ENCODE assay signal across 16 mouse cellular contexts in the genomic region with DNA sequence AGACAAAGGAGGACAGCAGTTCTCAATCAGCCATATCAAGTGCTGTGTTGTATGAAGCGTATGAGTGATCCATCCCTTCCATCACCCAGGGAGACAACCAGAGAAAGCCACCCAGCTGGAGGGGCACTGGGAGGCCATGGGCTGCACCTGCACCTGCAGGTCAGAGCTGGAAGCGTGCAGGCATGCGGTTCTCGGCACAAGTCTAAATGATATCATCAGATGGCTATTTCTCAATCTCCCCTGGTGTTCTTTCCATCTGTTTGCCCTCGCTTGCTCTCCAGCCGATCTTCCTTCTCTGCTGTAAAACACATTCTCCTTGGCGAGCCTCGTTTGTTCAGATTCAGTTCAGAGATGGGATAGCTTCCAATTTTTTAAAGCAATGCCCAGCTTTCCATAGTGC.
DNase-seq lines count a peak whose midpoint lies in the region; ATAC-seq and TF ChIP-seq lines count a peak whose summit lies in the region.
"Had no signal": no experiment of that assay in that cellular context is flagged by ENCODE, and none has a peak within 500 bp of the region (broad histone marks: within the 10 kb centered on the region; RNA-seq: fewer than 3 reads in every experiment).

No protein-coding gene starts in this region.

- no peak for ATAC-seq in stomach, embryonic 15.5 days (ENCODE audit: insufficient read depth, low FRiP score, low read depth)
- no peak for ATAC-seq in stomach, postnatal 0 days (ENCODE audit: low FRiP score, low TSS enrichment)
- ATAC-seq in liver, postnatal 0 days, result peak; percentile 87
- ATAC-seq: forebrain, postnatal 0 days; inflammation-experienced regulatory T-cells, adult 6 months; midbrain, embryonic 16.5 days had no signal

- H3K4me1 ChIP-seq in stomach, embryonic 15.5 days, result 0 out of 2 replicates have a peak, but pooled peaks cover 9% of the 10 kb centered on the region
- 0 out of 2 replicates have a peak, but pooled peaks cover 3% of the 10 kb centered on the region for H3K4me1 ChIP-seq in stomach, postnatal 0 days (replicated peaks; ENCODE audit: control insufficient read depth, insufficient read depth)
- no peaks in the 10 kb centered on the region for H3K4me1 ChIP-seq in liver, postnatal 0 days (ENCODE audit: insufficient read depth)

- H3K36me3 ChIP-seq in stomach, embryonic 15.5 days, result no peaks in the 10 kb centered on the region
- H3K36me3 ChIP-seq in stomach, postnatal 0 days (ENCODE audit: control insufficient read depth, insufficient read depth, low read length), result no peaks in the 10 kb centered on the region
- no peaks in the 10 kb centered on the region for H3K36me3 ChIP-seq in liver, postnatal 0 days (replicated peaks; ENCODE audit: insufficient read depth, low read length)
- H3K36me3 ChIP-seq: heart, embryonic 13.5 days had no signal

- intact Hi-C loops in left cerebral cortex, postnatal 4 days (cut with DNase I), result no loop called here
- intact Hi-C loops in left cerebral cortex, postnatal 25 days (cut with DNase I), result no loop called here
- intact Hi-C loops in left cerebral cortex, adult 2 months (cut with DNase I), result no loop called here

- peak; percentile 37 for DNase-seq in left cerebral cortex, postnatal 4 days
- DNase-seq in left cerebral cortex, postnatal 25 days (ENCODE audit: low spot score in 2 of 2), result no peak
- no peak for DNase-seq in stomach, postnatal 0 days (ENCODE audit: low spot score)
- peak; percentile 94 for DNase-seq in cerebellum, adult 9-11 months
- peak; percentile 28 for DNase-seq in liver, postnatal 0 days
- no peak for DNase-seq in left cerebral cortex, adult 2 months (ENCODE audit: extremely low spot score in 1 of 2, low spot score in 2 of 2)
- DNase-seq in spleen, postnatal 14 days (ENCODE audit: low spot score in 2 of 2), result no peak
- DNase-seq: adrenal gland, adult 8-10 months; embryo, embryonic 11 days; forebrain, postnatal 0 days; right cerebral cortex, postnatal 14 days; thymus, adult 18-20 months had no signal

- TF ChIP-seq CTCF in stomach, postnatal 0 days (IDR thresholded peaks at IDR 0.05; ENCODE audit: low read depth), result no peak
- peak; percentile 29 for TF ChIP-seq CTCF in liver, postnatal 0 days (IDR thresholded peaks at IDR 0.05; ENCODE audit: low read depth)
- TF ChIP-seq CTCF in left cerebral cortex, adult 2 months (IDR thresholded peaks at IDR 0.05), result no peak

- H3K4me2 ChIP-seq in stomach, embryonic 15.5 days, result no peak overlapping the region
- H3K4me2 ChIP-seq in stomach, postnatal 0 days (replicated peaks; ENCODE audit: low read depth), result no peak overlapping the region
- H3K4me2 ChIP-seq in liver, postnatal 0 days (ENCODE audit: low read depth, low read length), result no peak overlapping the region; the same call in 1 of the 2 replicates
- H3K4me2 ChIP-seq: heart, embryonic 13.5 days had no signal

- H3K4me3 ChIP-seq in stomach, embryonic 15.5 days (replicated peaks), result no peak overlapping the region
- H3K4me3 ChIP-seq in stomach, postnatal 0 days (ENCODE audit: low read depth, low read length), result no peak overlapping the region
- H3K4me3 ChIP-seq in liver, postnatal 0 days (ENCODE audit: low read depth, low read length), result no peak overlapping the region
- H3K4me3 ChIP-seq in left cerebral cortex, adult 2 months, result no peak overlapping the region
- H3K4me3 ChIP-seq: heart, embryonic 13.5 days had no signal

- no peaks in the 10 kb centered on the region for H3K27me3 ChIP-seq in stomach, embryonic 15.5 days (replicated peaks)
- no peaks in the 10 kb centered on the region for H3K27me3 ChIP-seq in stomach, postnatal 0 days (ENCODE audit: control insufficient read depth, insufficient read depth, low read length)
- H3K27me3 ChIP-seq in liver, postnatal 0 days (ENCODE audit: insufficient read depth, low read length), result no peaks in the 10 kb centered on the region
- H3K27me3 ChIP-seq: heart, embryonic 13.5 days had no signal

- 0 out of 2 replicates have a peak overlapping the region, but pooled peaks have one; percentile 4 for H3K27ac ChIP-seq in stomach, embryonic 15.5 days
- H3K27ac ChIP-seq in stomach, postnatal 0 days (replicated peaks), result no peak overlapping the region
- H3K27ac ChIP-seq in liver, postnatal 0 days (ENCODE audit: low read depth), result peak overlapping the region; percentile 80
- H3K27ac ChIP-seq in left cerebral cortex, adult 2 months, result no peak overlapping the region
- H3K27ac ChIP-seq: heart, embryonic 13.5 days had no signal

- H3K9me3 ChIP-seq in stomach, embryonic 15.5 days, result no peaks in the 10 kb centered on the region
- H3K9me3 ChIP-seq in stomach, postnatal 0 days (ENCODE audit: control insufficient read depth, low read length), result no peaks in the 10 kb centered on the region
- H3K9me3 ChIP-seq in liver, postnatal 0 days (ENCODE audit: low read length), result no peaks in the 10 kb centered on the region
- H3K9me3 ChIP-seq: heart, embryonic 13.5 days had no signal

- no peak overlapping the region for H3K9ac ChIP-seq in stomach, embryonic 15.5 days
- H3K9ac ChIP-seq in stomach, postnatal 0 days (ENCODE audit: low read length), result no peak overlapping the region
- H3K9ac ChIP-seq in liver, postnatal 0 days (replicated peaks), result no peak overlapping the region
- H3K9ac ChIP-seq: forebrain, postnatal 0 days; heart, embryonic 13.5 days had no signal

- WGBS in stomach, embryonic 15.5 days, result 58% methylated on average over 8 of the region's 8 CpGs
- WGBS in stomach, postnatal 0 days, result 43% methylated on average over 8 of the region's 8 CpGs
- WGBS in liver, postnatal 0 days (ENCODE audit: insufficient replicate concordance), result 64% methylated on average over 8 of the region's 8 CpGs

- no peak for TF ChIP-seq EP300 in stomach, postnatal 0 days (optimal IDR thresholded peaks at IDR 0.05)
- TF ChIP-seq EP300 in liver, postnatal 0 days (IDR thresholded peaks at IDR 0.05; ENCODE audit: low read depth), result no peak

Comparison
In these comparisons a context has a peak if more than half of its experiments do, and no peak if none do; other contexts are left out.
1. DNase-seq: peak in left cerebral cortex, postnatal 4 days (single experiment), cerebellum, adult 9-11 months (single experiment) and liver, postnatal 0 days (single experiment); none in left cerebral cortex, postnatal 25 days (0 of 2), stomach, postnatal 0 days (single experiment), left cerebral cortex, adult 2 months (0 of 2) and spleen, postnatal 14 days (0 of 2).
2. H3K27ac ChIP-seq: peak in stomach, embryonic 15.5 days (single experiment) and liver, postnatal 0 days (single experiment); none in stomach, postnatal 0 days (single experiment) and left cerebral cortex, adult 2 months (single experiment).